ENCODE assay signal across 10 mouse cellular contexts in genomic region chr1:60846616-60847275, GRCm38 (mm10). TPM values are rescaled to one million over a fixed set of nuclear protein-coding genes. Genes with fewer than 3 reads are reported as not detected.
A peak's percentile ranks its signal among the peaks of the same experiment; 100 is the strongest.
DNase-seq lines count a peak whose midpoint lies in the region; ATAC-seq and TF ChIP-seq lines count a peak whose summit lies in the region.
"Had no signal": no experiment of that assay in that cellular context is flagged by ENCODE, and none has a peak within 500 bp of the region (broad histone marks: within the 10 kb centered on the region; RNA-seq: fewer than 3 reads in every experiment).

No protein-coding gene starts in this region.

- intact Hi-C loops in left cerebral cortex, adult 2 months (cut with DNase I), result loop anchor here (2.0 to 10.0 kb wide), 6 partner anchors 50 to 439 kb away; partner anchors contain the start of genes Abi2 and Raph1

- no peak overlapping the region for H3K9ac ChIP-seq in hindbrain, postnatal 0 days (replicated peaks; ENCODE audit: low read length)
- no peak overlapping the region for H3K9ac ChIP-seq in hindbrain, embryonic 16.5 days (ENCODE audit: low read depth, low read length)
- H3K9ac ChIP-seq in midbrain, postnatal 0 days (replicated peaks; ENCODE audit: low read length, poor library complexity, severe bottlenecking), result no peak overlapping the region
- no peak overlapping the region for H3K9ac ChIP-seq in midbrain, embryonic 11.5 days (ENCODE audit: low read length)

- H3K4me2 ChIP-seq in hindbrain, postnatal 0 days (ENCODE audit: low read depth, low read length), result no peak overlapping the region
- no peak overlapping the region for H3K4me2 ChIP-seq in hindbrain, embryonic 16.5 days (ENCODE audit: low read length)
- no peak overlapping the region for H3K4me2 ChIP-seq in midbrain, postnatal 0 days (ENCODE audit: low read depth, low read length, poor library complexity, severe bottlenecking)
- no peak overlapping the region for H3K4me2 ChIP-seq in midbrain, embryonic 11.5 days

- peak; percentile 41 for DNase-seq in hindbrain, postnatal 0 days (ENCODE audit: low spot score)
- DNase-seq in midbrain, postnatal 0 days (ENCODE audit: low spot score), result peak; percentile 23
- DNase-seq in midbrain, embryonic 11.5 days (ENCODE audit: low spot score, missing footprints), result no peak
- DNase-seq in left cerebral cortex, adult 2 months (ENCODE audit: extremely low spot score in 1 of 2, low spot score in 2 of 2), result peak; percentile 45 to 60
- DNase-seq in thymus, postnatal 25 days, result no peak

- H3K27ac ChIP-seq in hindbrain, postnatal 0 days, result no peak overlapping the region
- no peak overlapping the region for H3K27ac ChIP-seq in hindbrain, embryonic 16.5 days (ENCODE audit: low read depth, low read length)
- H3K27ac ChIP-seq in midbrain, postnatal 0 days (ENCODE audit: low read depth, low read length), result no peak overlapping the region
- H3K27ac ChIP-seq in midbrain, embryonic 11.5 days (ENCODE audit: low read depth, low read length), result no peak overlapping the region
- H3K27ac ChIP-seq in left cerebral cortex, adult 2 months, result peak overlapping the region; percentile 88

- H3K36me3 ChIP-seq in hindbrain, postnatal 0 days (ENCODE audit: insufficient read depth, low read length), result no peaks in the 10 kb centered on the region
- H3K36me3 ChIP-seq in hindbrain, embryonic 16.5 days (ENCODE audit: control insufficient read depth, insufficient read depth, low read length), result no peaks in the 10 kb centered on the region
- H3K36me3 ChIP-seq in midbrain, postnatal 0 days (ENCODE audit: insufficient read depth, low read length), result no peaks in the 10 kb centered on the region
- H3K36me3 ChIP-seq in midbrain, embryonic 11.5 days (ENCODE audit: control insufficient read depth, insufficient read depth, low read length), result no peaks in the 10 kb centered on the region

- no peak for TF ChIP-seq CTCF in hindbrain, postnatal 0 days (IDR thresholded peaks at IDR 0.05; ENCODE audit: low read depth)
- TF ChIP-seq CTCF in midbrain, postnatal 0 days (IDR thresholded peaks at IDR 0.05), result no peak
- no peak for TF ChIP-seq CTCF in left cerebral cortex, adult 2 months (IDR thresholded peaks at IDR 0.05)

- H3K4me3 ChIP-seq in hindbrain, postnatal 0 days (ENCODE audit: low read length), result no peak overlapping the region
- no peak overlapping the region for H3K4me3 ChIP-seq in hindbrain, embryonic 16.5 days (ENCODE audit: low read length)
- H3K4me3 ChIP-seq in midbrain, postnatal 0 days (ENCODE audit: low read depth, low read length), result no peak overlapping the region
- H3K4me3 ChIP-seq in midbrain, embryonic 11.5 days (ENCODE audit: low read depth, low read length), result no peak overlapping the region
- no peak overlapping the region for H3K4me3 ChIP-seq in left cerebral cortex, adult 2 months

- ATAC-seq in hindbrain, postnatal 0 days, result no peak
- ATAC-seq in hindbrain, embryonic 16.5 days, result no peak
- 0 out of 2 replicates have a peak, but pooled peaks have one; percentile 34 for ATAC-seq in midbrain, postnatal 0 days (ENCODE audit: low FRiP score)
- ATAC-seq in midbrain, embryonic 11.5 days (ENCODE audit: low FRiP score), result no peak
- no peak for ATAC-seq in megakaryocyte, adult 5-6 weeks (ENCODE audit: poor library complexity, severe bottlenecking)

- no peaks in the 10 kb centered on the region for H3K27me3 ChIP-seq in hindbrain, postnatal 0 days (ENCODE audit: insufficient read depth, low read length)
- no peaks in the 10 kb centered on the region for H3K27me3 ChIP-seq in hindbrain, embryonic 16.5 days (replicated peaks; ENCODE audit: control insufficient read depth, insufficient read depth, low read length)
- no peaks in the 10 kb centered on the region for H3K27me3 ChIP-seq in midbrain, postnatal 0 days (ENCODE audit: insufficient read depth, low read length)
- no peaks in the 10 kb centered on the region for H3K27me3 ChIP-seq in midbrain, embryonic 11.5 days (ENCODE audit: control insufficient read depth, insufficient read depth, low read length)
- H3K27me3 ChIP-seq: CH12.LX had no signal

- H3K9me3 ChIP-seq in hindbrain, postnatal 0 days (ENCODE audit: low read length), result no peaks in the 10 kb centered on the region
- H3K9me3 ChIP-seq in hindbrain, embryonic 16.5 days (ENCODE audit: control insufficient read depth, low read length), result no peaks in the 10 kb centered on the region
- no peaks in the 10 kb centered on the region for H3K9me3 ChIP-seq in midbrain, postnatal 0 days (ENCODE audit: low read length)
- H3K9me3 ChIP-seq in midbrain, embryonic 11.5 days (ENCODE audit: control insufficient read depth, low read length), result no peaks in the 10 kb centered on the region

- WGBS in hindbrain, postnatal 0 days, result 50% methylated on average over 4 of the region's 4 CpGs
- WGBS in hindbrain, embryonic 16.5 days, result 55% methylated on average over 4 of the region's 4 CpGs
- 59% methylated on average over 4 of the region's 4 CpGs for WGBS in midbrain, postnatal 0 days
- WGBS in midbrain, embryonic 11.5 days, result 62% methylated on average over 4 of the region's 4 CpGs

- H3K4me1 ChIP-seq in hindbrain, postnatal 0 days (ENCODE audit: insufficient read depth, low read length), result no peaks in the 10 kb centered on the region; the same call in 1 of the 2 replicates
- H3K4me1 ChIP-seq in hindbrain, embryonic 16.5 days (ENCODE audit: control insufficient read depth, insufficient read depth, low read depth, low read length), result peaks cover 3% of the 10 kb centered on the region
- H3K4me1 ChIP-seq in midbrain, postnatal 0 days (ENCODE audit: insufficient read depth, low read length), result no peaks in the 10 kb centered on the region; the same call in 1 of the 2 replicates
- H3K4me1 ChIP-seq in midbrain, embryonic 11.5 days (ENCODE audit: control insufficient read depth, insufficient read depth, low read length), result peaks cover 8% of the 10 kb centered on the region; the same call in 1 of the 2 replicates

RNA-seq across cellular contexts. Expression of gene Ctla4, which starts 40.1 kb away (rescaled TPM):
- total RNA-seq in hindbrain, postnatal 0 days (2014; rRNA removed), result not detected in 2 replicates
- not detected in 2 replicates for polyA plus RNA-seq in hindbrain, postnatal 0 days (2015; fragmentation: Nextera tagmentation; extraction: Ambion mirVana)
- not detected in 2 replicates for polyA plus RNA-seq in hindbrain, embryonic 16.5 days (2015; fragmentation: Nextera tagmentation; extraction: Ambion mirVana)
- total RNA-seq in midbrain, postnatal 0 days (2014; rRNA removed), result not detected in 2 replicates
- polyA plus RNA-seq in midbrain, postnatal 0 days (2015; fragmentation: Nextera tagmentation; extraction: Ambion mirVana), result not detected in 2 replicates
- not detected in 2 replicates for polyA plus RNA-seq in midbrain, embryonic 11.5 days (2014; fragmentation: Nextera tagmentation; extraction: Ambion mirVana)
- not detected for total RNA-seq in left cerebral cortex, adult 2 months (2021)
- total RNA-seq in megakaryocyte, adult 5-6 weeks (2015), result 0.16 TPM in 1 of 2 replicates, not detected in the other
- 0.44 and 0.65 TPM in 2 replicates for total RNA-seq in megakaryocyte, adult 5-6 weeks (2017)
- total RNA-seq: layer of hippocampus, postnatal 14 days had no signal
- polyA plus RNA-seq: stomach, embryonic 14.5 days had no signal

Comparison
In these comparisons a context has a peak if more than half of its experiments do, and no peak if none do; other contexts are left out.
1. DNase-seq: peak in hindbrain, postnatal 0 days (single experiment), midbrain, postnatal 0 days (single experiment) and left cerebral cortex, adult 2 months (2 of 2); none in midbrain, embryonic 11.5 days (single experiment) and thymus, postnatal 25 days (single experiment).